Mouse (Mus musculus): ENCODE data around the gene Cmtm4.
"Not testable (repeated sequence)": the region's sequence is repeated elsewhere in the genome, so short reads cannot be mapped to it uniquely, and the experiment has no call there.

GRCm38 (mm10) chr8:104301577-104301976 lies 94.0 kb downstream of the Cmtm4 start:
- TF ChIP-seq CTCF (IDR thresholded peaks at IDR 0.05; ENCODE audit: low read depth, low read length); TAL1 (conservative IDR thresholded peaks at IDR 0.05; ENCODE audit: low read depth, low read length); GATA1 (IDR thresholded peaks at IDR 0.05; ENCODE audit: borderline replicate concordance, low read length): not testable (repeated sequence)

Data from G1E (cell line).